Mouse (Mus musculus) heart, adult 2 months (tissue): ENCODE data around the gene Brwd3.

ENCODE experiments used
- CTCF ChIP-seq: fragments of 200-600 bp; IDR thresholded peaks from 2 replicates; pipeline ENCODE4 v1.8.1; 2022; ENCODE audit warnings: antibody characterized with exemption, mild to moderate bottlenecking, moderate library complexity
- POLR2A ChIP-seq: fragments of 200-500 bp; IDR thresholded peaks from 2 replicates; pipeline ENCODE4 v1.6.1; 2011; ENCODE audit warnings: mild to moderate bottlenecking, low read depth, low read length, control low read depth; ENCODE audit not compliant: insufficient read depth

DNA sequence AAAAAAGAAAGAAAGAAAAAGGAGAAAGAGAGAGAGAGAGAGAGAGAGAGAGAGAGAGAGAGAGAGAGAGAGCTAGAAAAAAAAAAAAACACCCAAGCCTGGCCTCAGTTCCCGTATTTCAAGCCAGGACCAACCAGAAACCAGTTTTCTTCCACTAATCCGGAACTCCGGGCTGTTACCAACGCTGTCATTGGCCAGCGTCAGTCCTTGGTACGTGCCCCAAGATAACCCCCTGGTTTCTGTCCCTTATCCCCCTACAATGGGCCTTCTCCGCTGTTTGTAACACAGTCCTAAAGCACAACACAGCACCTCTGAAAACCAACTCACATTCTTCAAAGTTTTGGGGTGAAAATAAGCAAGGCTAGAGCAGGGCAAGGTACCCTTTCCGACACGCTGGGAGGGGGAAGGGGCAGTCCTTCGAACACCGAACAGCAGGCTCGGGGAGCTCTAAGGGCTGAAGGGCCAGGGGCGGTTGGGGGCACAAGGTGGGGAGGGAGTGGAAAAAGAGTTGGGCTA is 1.4 kb downstream of the Brwd3 start:
- peak; percentile 58; the same call in 1 of the 2 replicates for TF ChIP-seq POLR2A
- no peak for TF ChIP-seq CTCF
